Mouse (Mus musculus) E14TG2a.4 (cell line): Measurements from ENCODE around the gene Kansl1l.

Source experiments
- H3K27me3 ChIP-seq: 2 replicates; pipeline ENCODE4 v1.6.1; 2014; ENCODE audit warnings: low read length, control low read depth; ENCODE audit not compliant: insufficient read depth
- H3K36me3 ChIP-seq: 2 replicates; pipeline ENCODE4 v1.6.1; 2014; ENCODE audit warnings: low read length, control low read depth; ENCODE audit not compliant: insufficient read depth
- H3K4me1 ChIP-seq: replicated peaks from 2 replicates; pipeline ENCODE4 v1.6.1; 2014; ENCODE audit warnings: low read depth, low read length, control low read depth
- H3K4me3 ChIP-seq: replicated peaks from 2 replicates; pipeline ENCODE4 v1.5.1; 2014; ENCODE audit warnings: mild to moderate bottlenecking, low read length
- H3K9me3 ChIP-seq: 2 replicates; pipeline ENCODE4 v1.6.1; 2014; ENCODE audit warnings: low read length, control low read depth
- CTCF ChIP-seq: conservative IDR thresholded peaks from 2 replicates; pipeline ENCODE4 v1.5.1; 2014; ENCODE audit warnings: low read length
- NANOG ChIP-seq: IDR thresholded peaks from 2 replicates; pipeline ENCODE4 v1.6.1; 2014; ENCODE audit warnings: borderline replicate concordance, low read length, mixed read lengths
- POU5F1 ChIP-seq: IDR thresholded peaks from 2 replicates; pipeline ENCODE4 v1.6.1; 2014; ENCODE audit warnings: low read length, borderline replicate concordance

Kansl1l gene

DNA sequence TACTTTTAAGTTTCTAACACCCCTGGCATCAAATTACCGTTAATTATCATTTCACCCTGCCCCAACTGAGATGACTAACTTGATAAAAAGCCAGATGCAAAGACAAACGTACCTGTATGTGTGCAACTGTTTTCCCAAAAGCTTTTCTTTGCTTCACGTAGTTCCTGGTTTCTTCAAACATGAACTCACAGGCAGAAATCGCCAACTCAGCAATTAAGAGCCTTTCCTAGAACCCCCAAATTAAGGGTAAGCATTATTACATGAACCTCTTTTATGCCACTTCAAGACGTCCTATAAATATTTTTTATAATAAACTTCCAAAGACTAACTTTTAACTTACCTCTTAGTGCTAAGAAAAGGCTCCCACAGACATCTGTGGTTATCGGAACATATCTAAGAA, 24.1 kb upstream of the Kansl1l start:
- TF ChIP-seq POU5F1 (no peak), CTCF (no peak), NANOG (no peak)
- H3K27me3 ChIP-seq, result no peaks in the 10 kb centered on the region
- H3K4me1 ChIP-seq, result no peaks in the 10 kb centered on the region
- no peaks in the 10 kb centered on the region for H3K36me3 ChIP-seq
- H3K9me3 ChIP-seq, result no peaks in the 10 kb centered on the region
- H3K4me3 ChIP-seq, result no peak overlapping the region

- H3K4me3 ChIP-seq, result no peak overlapping the region
- no peaks in the 10 kb centered on the region for H3K4me1 ChIP-seq
- no peaks in the 10 kb centered on the region for H3K27me3 ChIP-seq
- no peaks in the 10 kb centered on the region for H3K9me3 ChIP-seq
- TF ChIP-seq CTCF (no peak), POU5F1 (no peak), NANOG (no peak)
- H3K36me3 ChIP-seq, result no peaks in the 10 kb centered on the region
Measured at GRCm38 (mm10) chr1:66839755-66840438, 22.5 kb upstream of the Kansl1l start.

- Histone ChIP-seq H3K27me3 (no peaks in the 10 kb centered on the region), H3K4me1 (no peaks in the 10 kb centered on the region), H3K36me3 (no peaks in the 10 kb centered on the region), H3K4me3 (no peak overlapping the region), H3K9me3 (no peaks in the 10 kb centered on the region)
- TF ChIP-seq CTCF (no peak), POU5F1 (no peak), NANOG (no peak)
Measured at GRCm38 (mm10) chr1:66839135-66839534, 21.8 kb upstream of the Kansl1l start.

- no peaks in the 10 kb centered on the region for H3K4me1 ChIP-seq
- TF ChIP-seq CTCF (peak; percentile 67), NANOG (no peak)
- no peaks in the 10 kb centered on the region for H3K9me3 ChIP-seq
- no peak overlapping the region for H3K4me3 ChIP-seq
- no peaks in the 10 kb centered on the region for H3K36me3 ChIP-seq
- H3K27me3 ChIP-seq, result no peaks in the 10 kb centered on the region
Measured at GRCm38 (mm10) chr1:66838184-66839042, 21.1 kb upstream of the Kansl1l start.

DNA sequence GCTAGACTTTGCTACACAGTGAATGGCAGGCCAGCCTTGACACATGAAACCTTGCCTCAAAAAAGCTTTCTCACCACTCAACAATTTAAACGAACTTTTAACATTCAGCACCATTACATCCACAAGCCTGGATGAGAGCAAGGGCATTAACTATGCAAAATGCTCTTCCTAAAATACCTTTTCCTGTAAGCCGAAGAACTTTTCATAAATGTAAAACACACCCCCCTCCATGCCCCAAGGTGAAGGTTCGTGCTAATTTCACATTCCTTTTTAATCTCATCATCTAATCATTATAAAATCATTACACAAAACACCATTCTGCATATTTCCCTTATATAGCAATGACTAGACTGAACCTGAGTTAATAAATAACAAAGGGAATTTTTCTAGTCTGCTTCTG, 19.8 kb upstream of the Kansl1l start:
- H3K27me3 ChIP-seq, result no peaks in the 10 kb centered on the region
- no peaks in the 10 kb centered on the region for H3K36me3 ChIP-seq
- H3K9me3 ChIP-seq, result no peaks in the 10 kb centered on the region
- no peak for TF ChIP-seq POU5F1
- no peak for TF ChIP-seq NANOG
- no peak overlapping the region for H3K4me3 ChIP-seq
- no peaks in the 10 kb centered on the region for H3K4me1 ChIP-seq

- Histone ChIP-seq H3K36me3 (no peaks in the 10 kb centered on the region), H3K4me3 (no peak overlapping the region), H3K27me3 (no peaks in the 10 kb centered on the region), H3K4me1 (no peaks in the 10 kb centered on the region), H3K9me3 (no peaks in the 10 kb centered on the region)
- no peak for TF ChIP-seq POU5F1
- no peak for TF ChIP-seq NANOG
- no peak for TF ChIP-seq CTCF
Measured at GRCm38 (mm10) chr1:66832636-66833165, 15.3 kb upstream of the Kansl1l start.

- Histone ChIP-seq H3K4me1 (no peaks in the 10 kb centered on the region), H3K27me3 (no peaks in the 10 kb centered on the region), H3K4me3 (no peak overlapping the region), H3K9me3 (no peaks in the 10 kb centered on the region), H3K36me3 (no peaks in the 10 kb centered on the region)
- TF ChIP-seq CTCF (no peak), POU5F1 (no peak), NANOG (no peak)
Measured at GRCm38 (mm10) chr1:66831824-66832600, 14.7 kb upstream of the Kansl1l start.

GRCm38 (mm10) chr1:66829400-66830080, 12.2 kb upstream of the Kansl1l start:
- H3K27me3 ChIP-seq, result no peaks in the 10 kb centered on the region
- no peak overlapping the region for H3K4me3 ChIP-seq
- TF ChIP-seq CTCF (no peak), NANOG (no peak), POU5F1 (no peak)
- no peaks in the 10 kb centered on the region for H3K36me3 ChIP-seq
- H3K4me1 ChIP-seq, result no peaks in the 10 kb centered on the region
- H3K9me3 ChIP-seq, result no peaks in the 10 kb centered on the region
